Mouse (Mus musculus) Muller cell, postnatal 12 days (primary cell): ENCODE measurements around the gene Smarca2.
A peak's percentile ranks its signal among the peaks of the same experiment; 100 is the strongest.

ENCODE experiments used
- DNase-seq: peaks from one replicate; pipeline ENCODE4 v3.0.0-alpha.2; 2015; ENCODE audit errors: inconsistent ontology term

Smarca2 gene

DNA sequence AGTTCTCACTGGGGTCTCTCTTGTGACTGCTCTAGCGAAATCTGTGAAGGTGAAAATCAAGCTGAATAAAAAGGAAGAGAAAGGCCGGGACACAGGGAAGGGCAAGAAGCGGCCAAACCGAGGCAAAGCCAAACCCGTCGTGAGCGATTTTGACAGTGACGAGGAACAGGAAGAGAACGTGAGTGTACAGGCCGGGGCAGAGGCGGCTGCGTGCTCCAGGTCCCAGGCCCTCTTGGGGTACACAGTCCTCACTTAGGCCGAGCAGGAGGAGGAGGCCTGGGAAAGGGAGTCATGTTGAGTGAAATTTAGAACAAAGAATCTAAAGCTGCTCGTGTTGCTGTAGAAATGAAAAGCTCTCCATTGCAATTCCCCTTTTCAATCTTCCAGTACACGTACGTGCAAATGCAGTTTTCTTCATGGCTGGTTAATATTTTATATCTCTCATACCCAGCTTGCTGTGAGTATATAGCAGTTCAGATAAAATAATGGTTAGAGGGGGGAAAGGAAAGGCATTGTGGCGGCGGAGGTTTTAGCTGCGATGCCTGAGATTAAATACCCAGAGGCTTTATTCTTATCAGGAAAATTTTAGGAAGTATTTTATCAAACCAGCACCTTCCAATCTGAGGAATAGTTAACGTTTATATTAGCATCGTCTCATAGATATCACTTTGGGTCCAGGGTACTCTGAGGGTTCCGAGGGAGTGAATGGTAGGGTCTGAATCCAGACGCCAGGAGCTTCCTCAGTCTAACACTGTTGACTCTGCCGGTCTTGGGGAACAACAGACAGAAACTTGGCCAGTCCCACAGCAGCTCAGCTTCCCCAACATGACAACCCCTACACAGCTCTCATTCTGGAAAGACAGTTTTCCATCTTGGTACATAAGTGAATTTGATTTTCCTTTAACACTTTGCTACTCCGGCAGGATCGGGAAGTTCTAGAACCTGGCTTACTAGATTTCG is 171.5 kb downstream of the Smarca2 start:
- DNase-seq = no peak

DNA sequence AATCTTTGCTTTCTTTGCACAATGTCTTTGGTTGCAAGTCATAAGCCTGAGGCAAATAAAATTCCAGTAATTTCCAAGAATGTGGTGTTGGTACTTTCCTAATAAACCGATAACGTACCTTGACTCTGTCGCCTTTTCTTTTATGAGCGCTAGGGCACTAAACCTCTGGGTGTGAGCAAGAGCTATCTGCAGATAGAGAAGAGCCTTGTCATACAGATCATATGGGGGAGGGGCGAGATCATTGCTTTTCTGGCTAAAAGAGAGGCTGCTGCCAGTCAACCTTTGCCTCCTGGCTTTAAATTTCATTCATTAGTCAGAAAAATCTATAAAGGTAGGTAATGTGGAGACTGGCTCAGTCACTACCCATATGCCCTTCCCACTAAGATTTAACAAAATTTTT is 173.3 kb downstream of the Smarca2 start:
- DNase-seq = no peak

DNA sequence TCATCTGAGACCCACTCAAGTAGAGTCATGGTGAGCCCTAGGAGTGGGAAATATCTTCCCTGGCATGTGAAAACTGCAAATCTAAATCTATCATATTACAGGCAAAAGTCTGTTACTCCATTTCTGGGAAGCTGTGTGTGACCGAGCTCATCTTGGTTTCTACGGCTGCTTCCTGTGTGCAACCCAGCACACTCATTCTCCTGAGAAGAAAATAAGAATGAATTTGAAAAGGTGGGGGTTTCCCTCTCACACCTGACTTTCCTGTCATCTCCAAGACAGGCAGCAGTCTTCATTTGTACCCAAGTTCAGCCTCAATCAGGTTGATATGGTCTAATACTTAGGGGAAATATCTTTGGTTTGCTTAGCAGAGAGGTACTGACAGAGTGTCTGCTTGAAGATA is 176.4 kb downstream of the Smarca2 start:
- DNase-seq = no peak

DNA sequence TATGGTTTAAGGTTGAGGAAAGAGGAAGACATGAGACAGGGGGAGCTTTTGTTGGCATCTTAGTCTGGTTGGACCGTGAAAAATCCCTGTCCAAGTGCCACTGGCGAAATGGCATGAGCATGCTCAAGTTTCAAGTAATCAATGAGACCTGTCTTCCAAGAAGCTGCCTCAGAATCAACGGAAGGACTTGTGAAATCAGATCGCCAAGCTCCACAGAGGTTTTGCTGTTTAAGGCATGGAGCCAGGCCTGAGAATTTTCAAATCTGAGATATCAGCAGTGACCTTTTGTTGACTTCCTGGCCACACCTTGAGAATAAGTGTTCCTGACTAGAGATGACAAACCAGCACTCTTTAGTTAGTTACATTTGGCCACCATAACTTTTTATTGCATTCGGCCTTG is 183.6 kb downstream of the Smarca2 start:
- no peak for DNase-seq

DNA sequence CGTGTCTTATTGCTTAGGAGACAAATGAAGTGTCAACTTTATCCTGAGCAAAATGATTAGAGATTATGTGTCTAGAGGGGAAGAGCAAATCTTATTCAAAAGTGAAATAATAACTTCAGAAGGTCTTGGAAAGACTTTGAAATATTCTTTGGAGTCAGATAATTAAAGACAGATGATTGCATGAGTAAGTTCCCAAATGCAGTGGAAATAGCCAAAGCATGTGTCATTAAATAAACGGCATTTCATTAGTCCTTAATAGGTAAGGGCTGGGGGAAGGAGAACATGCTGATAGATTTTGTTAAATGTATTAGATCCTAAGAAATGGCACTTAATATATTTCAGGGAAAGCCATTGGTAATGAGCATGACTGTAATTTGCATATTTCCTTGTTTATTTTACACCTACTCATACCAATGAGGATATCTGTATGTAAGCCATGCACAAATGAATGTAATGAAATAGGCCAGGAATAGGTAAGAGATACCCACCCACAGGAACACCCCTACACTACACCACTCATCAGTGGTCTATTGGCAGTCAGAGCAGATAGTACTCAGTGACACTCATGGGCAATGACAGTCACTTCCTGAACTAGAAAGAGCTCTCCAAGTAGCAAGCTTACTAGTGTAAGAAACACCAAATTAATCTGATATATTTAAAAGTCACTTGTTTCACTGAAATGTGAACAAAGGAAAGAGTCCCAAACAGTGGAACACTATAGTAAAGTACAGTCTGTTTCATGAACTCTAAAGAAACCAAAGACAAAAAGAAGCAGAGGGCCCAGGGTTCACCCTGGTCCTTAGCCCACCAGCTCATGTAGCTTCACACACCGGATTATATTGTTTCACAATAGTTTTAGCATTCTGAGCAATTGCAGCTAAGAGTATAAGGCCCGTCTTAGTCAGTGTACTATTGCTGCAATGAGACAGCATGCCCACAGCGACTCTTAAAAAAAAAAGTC is 185.8 kb downstream of the Smarca2 start:
- peak; percentile 80 for DNase-seq

DNA sequence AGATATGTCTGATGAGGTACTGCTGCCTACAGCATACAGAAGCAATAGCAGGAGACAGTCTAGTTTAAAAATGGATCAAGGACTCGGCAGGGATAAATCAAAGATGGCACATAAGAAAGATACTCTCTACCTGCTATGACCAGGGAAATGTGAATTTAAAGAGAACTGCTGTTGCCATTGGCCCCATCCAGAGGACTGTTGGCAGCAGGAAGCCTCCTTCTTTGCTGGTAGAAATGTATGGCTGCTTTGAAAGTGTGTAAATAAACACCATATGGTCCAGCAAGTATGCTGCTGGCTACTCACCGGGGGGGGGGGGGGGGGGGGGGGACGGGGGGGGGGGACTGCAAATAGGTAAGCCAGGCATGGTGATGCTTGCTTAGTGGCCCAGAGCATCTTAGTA is 189.5 kb downstream of the Smarca2 start:
- DNase-seq = no peak

DNA sequence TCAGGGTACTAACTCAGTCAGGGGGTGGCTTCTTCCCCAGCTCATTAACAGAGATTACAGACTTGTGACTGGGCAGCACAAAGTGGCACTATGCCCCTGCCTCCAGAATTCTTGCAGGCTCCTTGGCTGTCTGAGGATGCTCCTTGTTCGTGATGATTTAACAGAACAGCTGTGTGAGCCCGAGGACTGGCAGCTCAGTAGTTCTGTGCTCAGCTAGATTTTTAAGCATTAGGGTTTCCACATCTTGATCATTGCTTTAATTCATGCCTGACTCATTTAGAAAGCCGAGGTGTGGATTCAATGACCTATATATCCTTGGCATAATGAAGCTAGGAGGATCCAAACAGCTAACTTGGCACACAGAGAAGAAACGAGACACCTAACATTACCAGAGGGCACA is 191.2 kb downstream of the Smarca2 start:
- DNase-seq = no peak

DNA sequence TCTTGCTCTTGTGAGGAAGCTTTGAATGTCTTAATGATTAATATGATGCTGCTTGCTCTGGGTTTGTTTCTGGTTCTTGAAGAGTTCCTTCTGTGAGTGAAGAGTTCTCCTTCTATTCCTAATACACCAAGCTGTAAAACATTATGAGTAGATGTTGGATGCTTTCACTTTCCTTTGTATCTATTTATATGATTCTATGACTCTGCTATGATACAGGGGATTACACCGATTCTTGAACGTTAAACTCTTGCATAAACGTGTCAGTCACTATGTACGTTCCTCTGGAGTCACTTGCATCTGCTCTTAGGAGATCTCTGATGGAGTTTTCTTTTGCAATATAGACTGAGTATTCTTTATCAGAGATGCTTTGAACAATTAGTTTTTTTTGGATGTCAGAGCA is 199.6 kb downstream of the Smarca2 start:
- DNase-seq = no peak

DNA sequence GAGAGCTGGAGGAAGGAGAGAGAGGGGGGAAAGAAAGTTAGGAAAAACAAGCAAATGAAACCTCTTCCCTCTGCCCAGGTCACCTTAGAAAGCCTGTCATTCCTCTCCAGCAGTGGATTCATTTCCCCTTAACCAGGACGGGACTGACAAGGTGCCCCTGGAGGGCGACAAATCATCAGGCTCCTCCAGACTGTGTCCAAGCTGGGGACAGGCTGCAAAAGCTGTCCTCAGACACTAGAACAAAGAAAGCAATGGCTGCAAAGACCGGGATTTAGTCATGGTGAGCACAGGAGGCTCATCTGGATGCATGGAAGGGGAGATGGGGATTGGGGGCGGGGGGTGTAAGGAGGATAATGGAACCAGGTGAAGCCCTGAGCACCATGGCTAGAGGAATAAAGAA is 209.8 kb downstream of the Smarca2 start:
- DNase-seq = no peak

DNA sequence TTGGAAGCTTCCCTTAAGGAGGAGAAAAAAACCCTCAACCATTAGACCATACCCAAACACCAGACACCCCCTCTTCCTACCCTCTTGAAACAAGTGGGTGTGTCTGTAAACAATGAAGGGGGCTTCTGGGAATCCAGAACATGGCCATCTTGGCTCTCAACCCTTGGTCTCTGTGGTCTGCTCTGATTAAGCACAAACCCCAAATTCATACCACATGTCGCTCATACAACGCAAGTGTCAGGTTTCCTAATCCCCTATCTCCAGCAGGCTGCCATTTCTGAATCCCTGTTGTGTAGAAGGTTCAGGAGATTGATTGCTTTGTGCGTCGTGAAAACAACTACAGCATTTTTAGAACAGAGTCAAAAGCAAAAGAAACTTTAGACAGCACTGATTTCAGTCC is 213.1 kb downstream of the Smarca2 start:
- DNase-seq = no peak
